Mouse (Mus musculus): ENCODE results near the gene Fsd1. TPM values are rescaled to one million over a fixed set of nuclear protein-coding genes. Genes with fewer than 3 reads are reported as not detected.

The Fsd1 gene
- polyA plus RNA-seq, 1 experiment from 2014 or later: 19.7 TPM

DNA sequence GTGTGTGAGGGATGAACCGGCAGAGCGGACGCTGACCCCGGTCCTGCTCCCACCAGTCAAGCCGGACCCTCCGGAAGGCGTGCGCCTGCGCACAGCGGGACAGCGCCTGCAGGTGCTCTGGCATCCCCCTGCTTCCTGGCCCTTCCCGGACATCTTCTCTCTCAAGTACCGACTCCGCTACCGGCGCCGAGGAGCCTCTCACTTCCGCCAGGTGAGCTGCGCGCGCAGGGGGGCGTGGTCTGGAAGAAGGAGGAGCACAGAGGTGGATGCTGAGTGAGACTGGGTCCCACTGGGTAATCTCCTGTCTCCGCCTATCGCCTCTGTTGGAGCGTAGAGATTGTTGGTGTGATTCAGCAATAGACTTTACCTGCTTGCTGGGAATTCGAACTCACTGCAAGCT lies 30.2 kb upstream of the Fsd1 start:
- peak; percentile 44 for ATAC-seq (replicated peaks; ENCODE audit: low FRiP score)
- H3K9me3 ChIP-seq (replicated peaks): no peaks in the 10 kb centered on the region
- WGBS: 2% methylated on average over 26 of the region's 26 CpGs
- H3K27me3 ChIP-seq: peaks cover 21% of the 10 kb centered on the region
- peaks cover 36% of the 10 kb centered on the region for H3K4me1 ChIP-seq
- peaks cover 9% of the 10 kb centered on the region for H3K36me3 ChIP-seq
- peak overlapping the region; percentile 21; the same call in 1 of the 2 replicates for H3K9ac ChIP-seq
- peak overlapping the region; percentile 53 for H3K4me3 ChIP-seq (replicated peaks)
- peak overlapping the region; percentile 50 for H3K27ac ChIP-seq
- H3K4me2 ChIP-seq: peak overlapping the region; percentile 86

DNA sequence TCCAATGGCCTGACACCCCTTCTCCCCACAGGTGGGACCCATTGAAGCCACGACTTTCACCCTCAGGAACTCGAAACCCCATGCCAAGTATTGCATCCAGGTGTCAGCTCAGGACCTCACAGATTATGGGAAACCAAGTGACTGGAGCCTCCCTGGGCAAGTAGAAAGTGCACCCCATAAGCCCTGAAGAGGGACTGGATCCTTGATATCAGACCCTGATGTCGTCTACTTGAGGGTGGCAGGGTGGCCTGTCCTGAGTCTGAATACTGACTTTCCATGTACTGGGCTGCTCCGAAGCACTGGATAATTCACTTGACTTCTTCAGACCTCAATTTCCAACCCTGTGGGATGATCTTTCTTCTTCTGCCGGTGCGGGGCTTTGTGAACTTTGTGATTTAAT lies 29.7 kb upstream of the Fsd1 start:
- 35% methylated on average over 6 of the region's 6 CpGs for WGBS
- H3K9me3 ChIP-seq (replicated peaks): no peaks in the 10 kb centered on the region
- peak overlapping the region; percentile 21; the same call in 1 of the 2 replicates for H3K9ac ChIP-seq
- peak overlapping the region; percentile 53 for H3K4me3 ChIP-seq (replicated peaks)
- peaks cover 21% of the 10 kb centered on the region for H3K27me3 ChIP-seq
- H3K4me1 ChIP-seq: peaks cover 36% of the 10 kb centered on the region
- peak overlapping the region; percentile 50 for H3K27ac ChIP-seq
- peak overlapping the region; percentile 86 for H3K4me2 ChIP-seq
- H3K36me3 ChIP-seq: peaks cover 13% of the 10 kb centered on the region
- ATAC-seq (replicated peaks; ENCODE audit: low FRiP score): no peak

DNA sequence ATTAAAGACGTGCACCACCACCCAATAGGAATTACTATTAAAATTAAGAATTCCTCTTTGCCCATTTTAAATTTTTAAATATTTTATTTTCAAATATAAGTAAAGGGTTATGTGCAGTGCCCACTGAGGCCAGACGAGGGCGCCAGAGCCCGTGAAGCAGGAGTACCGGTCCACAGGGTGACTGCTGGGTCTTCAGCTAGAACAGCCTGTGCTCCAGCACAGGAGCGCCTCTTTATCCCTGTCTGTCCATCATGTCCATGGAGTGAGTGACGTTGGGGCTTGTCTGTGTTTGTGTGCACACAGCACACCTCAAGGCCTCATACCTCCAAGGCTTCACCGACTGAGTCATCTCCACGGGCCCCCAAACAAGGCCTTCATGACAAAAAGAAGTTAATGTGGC lies 29.1 kb upstream of the Fsd1 start:
- peaks cover 18% of the 10 kb centered on the region for H3K36me3 ChIP-seq
- H3K9ac ChIP-seq: no peak overlapping the region
- H3K4me1 ChIP-seq: peaks cover 36% of the 10 kb centered on the region
- peak overlapping the region; percentile 86; the same call in 1 of the 2 replicates for H3K4me2 ChIP-seq
- H3K4me3 ChIP-seq (replicated peaks): no peak overlapping the region
- no peaks in the 10 kb centered on the region for H3K9me3 ChIP-seq (replicated peaks)
- H3K27ac ChIP-seq: no peak overlapping the region; the same call in 1 of the 2 replicates
- H3K27me3 ChIP-seq: peaks cover 21% of the 10 kb centered on the region
- WGBS: 12% methylated on average over 9 of the region's 9 CpGs
- ATAC-seq (replicated peaks; ENCODE audit: low FRiP score): 0 out of 2 replicates have a peak, but pooled peaks have one; percentile 28

DNA sequence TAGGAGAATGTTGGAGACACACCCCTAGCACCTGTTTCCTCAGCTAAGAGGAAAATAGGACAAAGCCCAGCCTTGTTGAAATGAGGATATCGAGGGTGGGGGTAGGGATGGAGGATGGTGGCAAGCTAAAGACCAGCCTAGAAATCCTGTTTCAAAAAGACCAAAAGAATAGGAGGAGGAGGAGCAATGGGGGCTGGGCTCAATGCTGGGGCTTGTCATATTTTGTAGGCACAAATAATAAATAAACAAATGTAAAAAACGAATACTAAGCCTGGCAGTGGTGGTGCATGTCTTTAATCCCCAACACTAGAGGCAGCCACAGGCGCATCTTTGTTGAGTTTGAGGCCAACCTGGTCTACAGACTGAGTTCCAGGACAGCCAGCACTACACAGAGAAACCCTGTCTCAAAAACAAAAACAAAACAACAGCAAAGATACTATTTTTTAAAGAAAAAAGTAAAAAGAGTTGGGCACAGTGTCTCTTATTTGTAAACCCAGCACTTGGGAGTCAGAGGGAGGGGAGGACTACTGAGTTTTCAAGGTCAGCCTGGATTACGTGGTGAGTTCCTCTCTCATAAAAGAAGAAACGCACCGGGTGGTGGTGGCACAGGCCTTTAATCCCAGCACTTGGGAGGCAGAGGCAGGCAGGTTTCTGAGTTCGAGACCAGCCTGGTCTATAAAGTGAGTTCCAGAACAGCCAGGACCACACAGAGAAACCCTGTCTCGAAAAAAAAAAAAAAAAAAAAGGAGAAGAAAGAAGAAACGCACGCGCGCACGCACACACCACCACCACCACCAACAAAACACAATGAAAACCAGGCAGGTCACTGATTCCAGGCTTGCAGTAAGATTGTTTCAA lies 28.4 kb upstream of the Fsd1 start:
- Histone ChIP-seq H3K9ac (peak overlapping the region; percentile 46), H3K27me3 (peaks cover 21% of the 10 kb centered on the region), H3K4me2 (peak overlapping the region; percentile 68), H3K36me3 (peaks cover 24% of the 10 kb centered on the region), H3K27ac (peak overlapping the region; percentile 98), H3K4me3 (replicated peaks) (peak overlapping the region; percentile 59), H3K9me3 (replicated peaks) (no peaks in the 10 kb centered on the region), H3K4me1 (peaks cover 36% of the 10 kb centered on the region)
- 70% methylated on average over 13 of the region's 13 CpGs for WGBS
- no peak for ATAC-seq (replicated peaks; ENCODE audit: low FRiP score)

DNA sequence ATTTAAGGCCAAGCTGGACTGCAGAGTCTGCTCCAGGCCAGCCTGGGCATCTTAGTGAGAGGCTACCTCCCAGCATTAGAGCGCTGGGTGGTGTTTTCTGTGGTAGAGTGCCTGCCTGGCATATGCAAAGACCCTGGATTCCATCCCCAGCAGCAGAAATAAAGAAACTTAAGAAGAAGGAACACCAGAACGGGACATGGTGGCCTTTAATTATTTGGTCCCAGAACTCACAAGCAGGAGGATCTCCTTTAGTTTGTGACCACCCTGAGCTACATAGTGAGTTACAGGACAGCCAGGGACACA lies 27.8 kb upstream of the Fsd1 start:
- H3K4me2 ChIP-seq: peak overlapping the region; percentile 68
- H3K9me3 ChIP-seq (replicated peaks): no peaks in the 10 kb centered on the region
- H3K4me1 ChIP-seq: peaks cover 36% of the 10 kb centered on the region
- H3K27ac ChIP-seq: peak overlapping the region; percentile 98
- no peak for ATAC-seq (replicated peaks; ENCODE audit: low FRiP score)
- 24% methylated on average over 2 of the region's 2 CpGs for WGBS
- H3K9ac ChIP-seq: peak overlapping the region; percentile 46
- H3K27me3 ChIP-seq: peaks cover 21% of the 10 kb centered on the region
- H3K4me3 ChIP-seq (replicated peaks): peak overlapping the region; percentile 59
- H3K36me3 ChIP-seq: peaks cover 30% of the 10 kb centered on the region

DNA sequence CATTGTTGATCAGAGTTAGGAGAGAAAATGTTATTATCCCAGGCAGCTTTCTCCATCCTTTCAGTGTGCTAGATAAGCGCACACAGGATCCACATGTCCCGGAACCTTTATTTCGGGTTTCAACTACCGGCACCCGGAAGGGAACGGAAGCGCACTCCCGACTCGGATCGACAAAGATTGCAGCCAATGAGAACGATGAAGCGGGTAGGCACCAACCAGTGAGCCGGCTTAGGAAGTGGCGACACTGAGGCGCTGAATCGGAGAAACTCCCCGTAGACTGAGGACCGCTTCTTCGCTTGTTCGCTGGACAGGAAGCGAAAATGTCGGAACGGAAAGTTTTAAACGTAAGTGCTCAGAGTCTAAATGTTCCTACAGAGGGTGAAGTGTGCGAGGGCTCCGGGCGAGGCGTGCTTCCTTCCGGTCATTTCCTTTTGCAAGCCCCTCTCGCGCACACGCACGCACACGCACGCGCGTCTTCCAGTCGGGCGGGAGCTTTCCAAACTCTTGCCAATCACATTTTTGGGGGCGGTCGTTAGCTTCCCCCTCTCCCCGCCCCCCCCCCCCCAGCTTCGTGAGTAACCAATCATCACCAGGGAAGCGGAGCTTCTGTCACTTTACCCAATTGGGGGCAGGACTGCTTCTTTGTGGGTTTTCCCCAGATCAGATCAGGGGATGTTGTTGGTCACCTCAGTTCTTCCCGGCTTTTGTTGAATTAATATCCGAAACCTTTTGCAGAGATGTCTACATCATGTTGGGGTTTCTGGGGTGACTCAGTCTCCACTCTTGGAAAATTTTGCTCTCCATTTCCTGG lies 27.2 kb upstream of the Fsd1 start, which contains the start of gene Yju2:
Gene Yju2, plus strand, starts transcription at position 182 of the 811 bp plus-strand sequence.
- Histone ChIP-seq H3K9ac (peak within 1 kb of the TSS; percentile 46), H3K9me3 (replicated peaks) (no peaks in the 10 kb centered on the region), H3K4me1 (peaks cover 36% of the 10 kb centered on the region), H3K4me2 (peak within 1 kb of the TSS; percentile 68), H3K27me3 (peaks cover 17% of the 10 kb centered on the region), H3K4me3 (replicated peaks) (peak within 1 kb of the TSS; percentile 59), H3K36me3 (peaks cover 36% of the 10 kb centered on the region), H3K27ac (peak within 1 kb of the TSS; percentile 98)
- ATAC-seq (replicated peaks; ENCODE audit: low FRiP score): peak; percentile 93
- under 1% methylated on average over 44 of the region's 46 CpGs for WGBS

DNA sequence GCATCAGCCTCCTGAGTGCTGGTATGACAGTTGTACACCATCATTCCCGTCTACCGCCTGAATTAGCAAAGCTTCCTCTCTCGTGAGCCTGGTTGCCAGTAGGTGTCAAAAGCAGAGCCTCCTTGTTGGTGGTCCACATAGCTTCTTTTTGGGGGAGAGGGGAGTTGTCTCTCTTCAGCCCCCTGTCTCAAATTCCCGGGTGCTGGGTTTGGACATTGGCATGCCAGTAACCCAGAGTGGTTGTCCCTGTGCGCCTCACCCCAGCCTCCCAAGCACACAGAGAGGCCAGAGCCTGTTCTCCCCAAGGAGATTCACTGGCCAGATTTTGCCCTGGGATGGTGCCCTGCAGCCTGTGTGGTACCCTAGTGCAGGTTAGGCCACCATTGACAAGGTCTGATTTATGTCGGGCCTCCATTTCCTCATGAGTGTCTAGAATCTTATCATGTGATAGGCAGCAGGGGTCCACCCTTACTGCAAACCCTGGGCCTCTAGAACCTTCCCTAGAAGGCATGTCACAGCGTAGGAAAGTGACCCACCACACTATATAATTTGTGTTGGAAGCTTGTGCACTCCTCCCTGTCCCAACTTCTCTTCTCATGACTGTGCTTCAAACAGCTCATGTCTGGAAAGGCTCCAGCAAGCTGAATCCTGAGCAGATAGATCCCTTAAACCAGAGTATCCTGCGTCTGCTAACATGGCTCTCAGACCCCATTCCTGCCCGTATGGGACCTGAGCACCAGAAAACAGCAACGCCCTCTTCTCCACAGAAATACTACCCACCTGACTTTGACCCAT lies 26.2 kb upstream of the Fsd1 start:
- peak overlapping the region; percentile 98 for H3K27ac ChIP-seq
- H3K4me1 ChIP-seq: peaks cover 38% of the 10 kb centered on the region
- H3K4me3 ChIP-seq (replicated peaks): peak overlapping the region; percentile 59
- no peaks in the 10 kb centered on the region for H3K9me3 ChIP-seq (replicated peaks)
- H3K27me3 ChIP-seq: peaks cover 7% of the 10 kb centered on the region; the same call in 1 of the 2 replicates
- WGBS: 73% methylated on average over 10 of the region's 10 CpGs
- ATAC-seq (replicated peaks; ENCODE audit: low FRiP score): no peak
- H3K4me2 ChIP-seq: peak overlapping the region; percentile 68
- peak overlapping the region; percentile 46 for H3K9ac ChIP-seq
- peaks cover 46% of the 10 kb centered on the region for H3K36me3 ChIP-seq

DNA sequence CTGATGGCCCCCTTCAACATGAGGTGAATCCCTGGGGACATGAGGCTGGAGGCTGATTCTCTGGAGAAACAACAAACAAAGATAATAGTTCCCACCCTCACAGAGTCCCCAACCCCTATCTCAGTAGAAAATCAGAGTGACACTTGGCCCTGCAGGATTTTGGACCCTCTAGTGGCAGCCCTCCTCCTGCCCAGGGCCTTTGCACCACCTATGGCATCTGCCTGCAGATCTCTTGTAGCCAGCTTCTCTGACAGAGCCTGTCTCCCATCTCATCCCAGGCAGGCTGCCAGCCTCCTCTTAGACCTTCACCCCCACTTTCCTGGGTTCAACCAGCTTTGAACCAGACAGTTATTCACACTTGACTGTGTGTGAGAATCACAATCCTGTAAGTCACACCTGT lies 25.5 kb upstream of the Fsd1 start:
- H3K36me3 ChIP-seq: peaks cover 52% of the 10 kb centered on the region
- H3K9ac ChIP-seq: no peak overlapping the region
- H3K4me2 ChIP-seq: no peak overlapping the region
- no peak overlapping the region for H3K4me3 ChIP-seq (replicated peaks)
- H3K4me1 ChIP-seq: peaks cover 39% of the 10 kb centered on the region
- H3K27me3 ChIP-seq: 0 out of 2 replicates have a peak, but pooled peaks cover 2% of the 10 kb centered on the region
- H3K9me3 ChIP-seq (replicated peaks): no peaks in the 10 kb centered on the region
- no peak for ATAC-seq (replicated peaks; ENCODE audit: low FRiP score)
- H3K27ac ChIP-seq: no peak overlapping the region

DNA sequence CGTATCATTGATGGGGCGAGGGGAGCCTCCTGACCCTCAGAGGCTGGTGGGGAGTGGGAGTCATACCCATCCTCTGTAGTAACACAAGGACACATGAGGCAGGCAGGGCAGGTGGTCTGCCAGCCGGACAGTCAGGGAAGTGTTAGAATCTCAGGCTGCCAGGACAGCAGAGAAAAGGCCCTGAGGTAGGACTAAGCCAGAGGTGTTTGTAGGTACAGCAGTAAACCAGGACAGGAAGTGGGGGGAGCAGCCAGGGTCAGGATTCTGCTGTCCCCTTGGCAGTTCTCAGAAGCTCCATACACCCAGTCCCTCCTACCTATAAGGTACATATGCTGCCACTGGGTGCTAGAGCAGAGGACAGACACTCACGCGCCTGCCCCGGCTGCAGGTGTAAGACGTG lies 24.7 kb upstream of the Fsd1 start:
- H3K9ac ChIP-seq: no peak overlapping the region
- H3K36me3 ChIP-seq: peaks cover 60% of the 10 kb centered on the region
- H3K9me3 ChIP-seq (replicated peaks): no peaks in the 10 kb centered on the region
- H3K27me3 ChIP-seq: no peaks in the 10 kb centered on the region
- H3K4me1 ChIP-seq: peaks cover 31% of the 10 kb centered on the region
- no peak overlapping the region for H3K4me2 ChIP-seq
- 96% methylated on average over 7 of the region's 7 CpGs for WGBS
- H3K27ac ChIP-seq: no peak overlapping the region
- no peak overlapping the region for H3K4me3 ChIP-seq (replicated peaks)
- no peak for ATAC-seq (replicated peaks; ENCODE audit: low FRiP score)

DNA sequence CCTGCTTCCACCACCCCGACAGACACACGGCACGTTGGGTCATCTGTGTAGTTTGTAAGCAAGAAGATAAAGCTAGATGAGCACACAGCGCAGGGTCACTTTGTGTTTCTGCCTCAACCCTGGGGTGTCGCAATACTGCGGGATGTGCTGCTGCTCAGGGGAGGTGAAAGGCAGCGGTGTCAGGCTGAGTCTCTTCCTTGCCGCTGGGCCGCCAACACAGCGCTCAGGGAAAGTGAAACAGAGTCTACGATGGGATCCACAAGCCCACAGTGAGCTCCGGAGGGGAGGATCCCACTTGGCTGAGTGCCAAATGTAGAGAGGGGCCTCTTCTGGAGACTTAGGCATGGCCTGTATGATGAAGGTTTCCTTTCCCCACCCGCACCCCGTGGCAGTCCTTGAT lies 23.1 kb upstream of the Fsd1 start:
- peaks cover 21% of the 10 kb centered on the region for H3K4me1 ChIP-seq
- H3K9ac ChIP-seq: no peak overlapping the region
- H3K9me3 ChIP-seq (replicated peaks): no peaks in the 10 kb centered on the region
- 84% methylated on average over 14 of the region's 14 CpGs for WGBS
- no peak for ATAC-seq (replicated peaks; ENCODE audit: low FRiP score)
- no peaks in the 10 kb centered on the region for H3K27me3 ChIP-seq
- H3K4me2 ChIP-seq: no peak overlapping the region
- H3K27ac ChIP-seq: no peak overlapping the region
- peaks cover 76% of the 10 kb centered on the region for H3K36me3 ChIP-seq
- no peak overlapping the region for H3K4me3 ChIP-seq (replicated peaks)

DNA sequence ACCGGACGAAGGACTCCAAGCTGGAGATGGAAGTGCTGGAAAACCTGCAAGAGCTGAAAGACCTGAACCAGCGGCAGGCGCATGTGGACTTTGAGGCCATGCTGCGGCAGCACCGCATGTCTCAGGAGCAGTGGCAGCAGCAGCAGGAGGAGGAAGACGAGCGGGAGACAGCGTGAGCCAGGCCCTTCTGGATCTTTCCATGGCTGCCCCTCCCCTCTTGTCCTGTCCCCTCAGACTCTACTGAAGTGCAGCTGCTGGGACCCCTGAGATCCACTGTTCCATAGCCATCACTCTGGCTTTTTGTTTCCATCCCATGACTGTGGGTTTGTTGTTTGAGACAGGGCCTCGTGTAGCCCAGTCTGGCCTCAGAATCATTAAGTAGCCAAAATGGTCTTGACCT lies 21.8 kb upstream of the Fsd1 start:
- peaks cover 22% of the 10 kb centered on the region for H3K4me1 ChIP-seq
- no peaks in the 10 kb centered on the region for H3K9me3 ChIP-seq (replicated peaks)
- H3K4me3 ChIP-seq (replicated peaks): no peak overlapping the region
- no peak for ATAC-seq (replicated peaks; ENCODE audit: low FRiP score)
- H3K27ac ChIP-seq: no peak overlapping the region
- H3K4me2 ChIP-seq: no peak overlapping the region
- WGBS: 91% methylated on average over 10 of the region's 10 CpGs
- H3K36me3 ChIP-seq: peaks cover 78% of the 10 kb centered on the region
- H3K27me3 ChIP-seq: no peaks in the 10 kb centered on the region
- no peak overlapping the region for H3K9ac ChIP-seq

Data from kidney, embryonic 15.5 days (tissue).